Comparison of ENCODE assay signal across 13 mouse cellular contexts in genomic region chr3:138773871-138774606, GRCm38 (mm10). TPM values are rescaled to one million over a fixed set of nuclear protein-coding genes. Genes with fewer than 3 reads are reported as not detected.
A peak's percentile ranks its signal among the peaks of the same experiment; 100 is the strongest.
DNase-seq lines count a peak whose midpoint lies in the region; ATAC-seq and TF ChIP-seq lines count a peak whose summit lies in the region.
"Had no signal": no experiment of that assay in that cellular context is flagged by ENCODE, and none has a peak within 500 bp of the region (broad histone marks: within the 10 kb centered on the region; RNA-seq: fewer than 3 reads in every experiment).

No protein-coding gene starts in this region.

- H3K36me3 ChIP-seq in intestine, embryonic 14.5 days (ENCODE audit: control insufficient read depth, insufficient read depth, low read length): no peaks in the 10 kb centered on the region
- no peaks in the 10 kb centered on the region for H3K36me3 ChIP-seq in intestine, postnatal 0 days (ENCODE audit: control insufficient read depth, insufficient read depth)
- H3K36me3 ChIP-seq in embryonic facial prominence, embryonic 15.5 days: no peaks in the 10 kb centered on the region
- H3K36me3 ChIP-seq in stomach, embryonic 14.5 days (ENCODE audit: control insufficient read depth, insufficient read depth, low read length): no peaks in the 10 kb centered on the region
- H3K36me3 ChIP-seq: liver, embryonic 15.5 days had no signal

- H3K27me3 ChIP-seq in intestine, embryonic 14.5 days (replicated peaks; ENCODE audit: control insufficient read depth, insufficient read depth, low read length): no peaks in the 10 kb centered on the region
- no peaks in the 10 kb centered on the region for H3K27me3 ChIP-seq in intestine, postnatal 0 days (replicated peaks; ENCODE audit: control insufficient read depth, insufficient read depth, low read length)
- no peaks in the 10 kb centered on the region for H3K27me3 ChIP-seq in embryonic facial prominence, embryonic 15.5 days
- H3K27me3 ChIP-seq in stomach, embryonic 14.5 days (ENCODE audit: control insufficient read depth, insufficient read depth, low read length): no peaks in the 10 kb centered on the region
- H3K27me3 ChIP-seq: liver, embryonic 15.5 days had no signal

- no peak overlapping the region for H3K4me3 ChIP-seq in intestine, embryonic 14.5 days (ENCODE audit: low read depth, low read length)
- no peak overlapping the region for H3K4me3 ChIP-seq in intestine, postnatal 0 days (ENCODE audit: low read depth, low read length)
- no peak overlapping the region for H3K4me3 ChIP-seq in embryonic facial prominence, embryonic 15.5 days (replicated peaks)
- H3K4me3 ChIP-seq in stomach, embryonic 14.5 days (ENCODE audit: low read depth, low read length): no peak overlapping the region
- H3K4me3 ChIP-seq: liver, embryonic 15.5 days had no signal

- peak overlapping the region; percentile 13; the same call in 1 of the 2 replicates for H3K4me2 ChIP-seq in intestine, embryonic 14.5 days (ENCODE audit: low read length)
- H3K4me2 ChIP-seq in intestine, postnatal 0 days (replicated peaks; ENCODE audit: low read depth): no peak overlapping the region
- H3K4me2 ChIP-seq in embryonic facial prominence, embryonic 15.5 days (replicated peaks): 0 out of 2 replicates have a peak overlapping the region, but pooled peaks have one; percentile 2
- no peak overlapping the region for H3K4me2 ChIP-seq in stomach, embryonic 14.5 days (replicated peaks; ENCODE audit: low read depth, low read length)
- H3K4me2 ChIP-seq: liver, embryonic 15.5 days had no signal

- no peaks in the 10 kb centered on the region for H3K9me3 ChIP-seq in intestine, embryonic 14.5 days (ENCODE audit: control insufficient read depth, low read length)
- H3K9me3 ChIP-seq in intestine, postnatal 0 days (ENCODE audit: control insufficient read depth): no peaks in the 10 kb centered on the region
- no peaks in the 10 kb centered on the region for H3K9me3 ChIP-seq in embryonic facial prominence, embryonic 15.5 days (replicated peaks)
- no peaks in the 10 kb centered on the region for H3K9me3 ChIP-seq in stomach, embryonic 14.5 days (ENCODE audit: control insufficient read depth, low read depth, low read length)
- H3K9me3 ChIP-seq: liver, embryonic 15.5 days had no signal

- no peak for TF ChIP-seq CTCF in intestine, postnatal 0 days (IDR thresholded peaks at IDR 0.05; ENCODE audit: low read depth)

- no peak for ATAC-seq in cerebellum, adult (ENCODE audit: insufficient number of reproducible peaks, low FRiP score, low TSS enrichment)
- no peak for ATAC-seq in intestine, embryonic 14.5 days (replicated peaks; ENCODE audit: low FRiP score, low TSS enrichment, low read depth)
- ATAC-seq in intestine, postnatal 0 days: no peak
- no peak; the same call in 1 of the 2 replicates for ATAC-seq in embryonic facial prominence, embryonic 15.5 days (ENCODE audit: insufficient number of reproducible peaks, low FRiP score, low TSS enrichment, low read depth)
- no peak for ATAC-seq in stomach, embryonic 14.5 days (ENCODE audit: insufficient number of reproducible peaks, insufficient read depth, low FRiP score, low read depth)

- H3K4me1 ChIP-seq in intestine, embryonic 14.5 days (replicated peaks; ENCODE audit: control insufficient read depth, insufficient read depth, low read length): peaks cover 17% of the 10 kb centered on the region
- no peaks in the 10 kb centered on the region for H3K4me1 ChIP-seq in intestine, postnatal 0 days (replicated peaks; ENCODE audit: control insufficient read depth, insufficient read depth, low read length)
- peaks cover 37% of the 10 kb centered on the region for H3K4me1 ChIP-seq in embryonic facial prominence, embryonic 15.5 days
- H3K4me1 ChIP-seq in stomach, embryonic 14.5 days (ENCODE audit: control insufficient read depth, insufficient read depth, low read length): peaks cover 19% of the 10 kb centered on the region

- DNase-seq in cerebellum, adult 11-12 months: peak; percentile 21
- DNase-seq in intestine, embryonic 14.5 days (ENCODE audit: low spot score): no peak
- DNase-seq in embryo, embryonic 10.5 days (ENCODE audit: low spot score): no peak
- no peak for DNase-seq in spleen, adult 12 weeks (ENCODE audit: low spot score)
- DNase-seq: gastrocnemius, postnatal 14 days; heart, postnatal 14 days; kidney, adult 11 months; kidney, postnatal 4 days had no signal

- peak overlapping the region; percentile 36; the same call in 1 of the 2 replicates for H3K27ac ChIP-seq in intestine, embryonic 14.5 days (ENCODE audit: low read depth)
- H3K27ac ChIP-seq in intestine, postnatal 0 days (ENCODE audit: low read depth, low read length): no peak overlapping the region
- H3K27ac ChIP-seq in embryonic facial prominence, embryonic 15.5 days (replicated peaks): peak overlapping the region; percentile 65
- H3K27ac ChIP-seq in stomach, embryonic 14.5 days (ENCODE audit: low read length): peak overlapping the region; percentile 81
- H3K27ac ChIP-seq: liver, embryonic 15.5 days had no signal

- H3K9ac ChIP-seq in intestine, embryonic 14.5 days (ENCODE audit: low read length): no peak overlapping the region
- H3K9ac ChIP-seq in intestine, postnatal 0 days (ENCODE audit: low read depth, low read length): no peak overlapping the region
- no peak overlapping the region for H3K9ac ChIP-seq in embryonic facial prominence, embryonic 15.5 days
- H3K9ac ChIP-seq in stomach, embryonic 14.5 days (replicated peaks; ENCODE audit: low read depth, low read length): no peak overlapping the region
- H3K9ac ChIP-seq: liver, embryonic 15.5 days had no signal

- WGBS in intestine, embryonic 14.5 days: 38% methylated on average over 9 of the region's 9 CpGs
- WGBS in intestine, postnatal 0 days: 61% methylated on average over 9 of the region's 9 CpGs
- 34% methylated on average over 9 of the region's 9 CpGs for WGBS in embryonic facial prominence, embryonic 15.5 days
- WGBS in stomach, embryonic 14.5 days: 45% methylated on average over 9 of the region's 9 CpGs

RNA-seq across cellular contexts. Expression of gene Tspan5, which starts 32.0 kb away (rescaled TPM):
- 20.9 and 24.2 TPM in 2 replicates for polyA plus RNA-seq in intestine, embryonic 14.5 days (2014; fragmentation: Nextera tagmentation; extraction: Ambion mirVana)
- 6.4 and 7.4 TPM in 2 replicates for polyA plus RNA-seq in intestine, postnatal 0 days (2015; fragmentation: Nextera tagmentation; extraction: Ambion mirVana)
- 42.7 and 43.2 TPM in 2 replicates for polyA plus RNA-seq in embryonic facial prominence, embryonic 15.5 days (2015; fragmentation: Nextera tagmentation; extraction: Ambion mirVana)
- 34.3 and 44.7 TPM in 2 replicates for polyA plus RNA-seq in stomach, embryonic 14.5 days (2014; fragmentation: Nextera tagmentation; extraction: Ambion mirVana)

Comparison
In these comparisons a context has a peak if more than half of its experiments do, and no peak if none do; other contexts are left out.
1. H3K4me2 ChIP-seq: peak in intestine, embryonic 14.5 days (single experiment) and embryonic facial prominence, embryonic 15.5 days (single experiment); none in intestine, postnatal 0 days (single experiment) and stomach, embryonic 14.5 days (single experiment).